13 mouse cellular contexts compared by ENCODE assay signal in genomic region chr7:98697496-98697895, GRCm38 (mm10). TPM values are rescaled to one million over a fixed set of nuclear protein-coding genes. Genes with fewer than 3 reads are reported as not detected.
DNase-seq lines count a peak whose midpoint lies in the region; TF ChIP-seq lines count a peak whose summit lies in the region.
"Had no signal": no experiment of that assay in that cellular context is flagged by ENCODE, and none has a peak within 500 bp of the region (broad histone marks: within the 10 kb centered on the region; RNA-seq: fewer than 3 reads in every experiment).

No protein-coding gene starts in this region.

- TF ChIP-seq POLR2A in cerebellum, adult 2 months (IDR thresholded peaks at IDR 0.05; ENCODE audit: borderline replicate concordance, insufficient read depth, low read length): no peak
- no peak for TF ChIP-seq POLR2A in CH12.LX (IDR thresholded peaks at IDR 0.05; ENCODE audit: low read depth, low read length)

- peak; percentile 31; the same call in 1 of the 2 replicates for TF ChIP-seq CTCF in cerebellum, adult 2 months (IDR thresholded peaks at IDR 0.05; ENCODE audit: borderline replicate concordance, insufficient read depth, low read depth, low read length)
- peak in 1 of 2 experiments; percentile 78; a peak in 3 of 4 replicates for TF ChIP-seq CTCF in CH12.LX (conservative IDR thresholded peaks at IDR 0.05 in 1 of 2, IDR thresholded peaks at IDR 0.05 in 1 of 2; ENCODE audit: low read depth in 2 of 2, low read length in 2 of 2)

- H3K36me3 ChIP-seq in CH12.LX (replicated peaks in 1 of 2; ENCODE audit: control insufficient read depth in 1 of 2, insufficient read depth in 1 of 2, low read length in 1 of 2): peaks cover 0 to 3% of the 10 kb centered on the region in 2 experiments
- H3K36me3 ChIP-seq: embryonic facial prominence, embryonic 13.5 days; liver, embryonic 15.5 days; neural tube, embryonic 13.5 days had no signal

- in situ Hi-C loops in CH12.LX (cut with MboI; ENCODE audit: low pct_ligation_motif_present, low pct_unique_long_range_greater_than_20kb, low sequenced_read_pairs): no loop called here

- no peak overlapping the region for H3K9ac ChIP-seq in CH12.LX (ENCODE audit: insufficient read depth, low read depth)
- H3K9ac ChIP-seq: embryonic facial prominence, embryonic 13.5 days; liver, embryonic 15.5 days; neural tube, embryonic 13.5 days had no signal

- no peak overlapping the region for H3K27ac ChIP-seq in cerebellum, adult 2 months (ENCODE audit: insufficient read depth, low read length)
- H3K27ac ChIP-seq in CH12.LX (ENCODE audit: insufficient read depth, low read depth): no peak overlapping the region
- H3K27ac ChIP-seq: embryonic facial prominence, embryonic 13.5 days; liver, embryonic 15.5 days; neural tube, embryonic 13.5 days had no signal

- H3K79me2 ChIP-seq in CH12.LX (replicated peaks; ENCODE audit: control insufficient read depth, extremely low read depth, insufficient read depth, poor library complexity, severe bottlenecking): 0 out of 2 replicates have a peak, but pooled peaks cover 3% of the 10 kb centered on the region

- H3K4me2 ChIP-seq in CH12.LX (ENCODE audit: insufficient read depth, low read depth, poor library complexity, severe bottlenecking): no peak overlapping the region; the same call in 1 of the 2 replicates
- H3K4me2 ChIP-seq: embryonic facial prominence, embryonic 13.5 days; liver, embryonic 15.5 days; neural tube, embryonic 13.5 days had no signal

- dilution Hi-C loops in CH12.LX (cut with MboI; ENCODE audit: extremely low pct_ligation_motif_present, extremely low pct_unique_long_range_greater_than_20kb, low sequenced_read_pairs): no loop called here

- peak; percentile 32 for TF ChIP-seq RAD21 in CH12.LX (IDR thresholded peaks at IDR 0.05; ENCODE audit: low read depth, low read length)

- DNase-seq in cerebellum, adult 2 months: no peak
- DNase-seq in cerebellum, adult 8-10 months: no peak
- DNase-seq in kidney, postnatal 14 days: peak; percentile 31
- DNase-seq in kidney, adult 18-20 months: no peak
- peak; percentile 27 for DNase-seq in CH12.LX (ENCODE audit: extremely low read depth)
- DNase-seq in kidney, postnatal 36 days: peak; percentile 25 to 38
- no peak for DNase-seq in adrenal gland, postnatal 14 days
- no peak for DNase-seq in Muller cell, postnatal 12 days (ENCODE audit: inconsistent ontology term)
- DNase-seq: B cell, adult 2 months; gastrocnemius, postnatal 14 days had no signal

- no peak overlapping the region for H3K4me3 ChIP-seq in cerebellum, adult 2 months (replicated peaks; ENCODE audit: insufficient read depth, low read depth, low read length)
- no peak overlapping the region for H3K4me3 ChIP-seq in CH12.LX (replicated peaks in 1 of 3; ENCODE audit: low read depth in 2 of 3, low read length in 2 of 3, poor library complexity in 1 of 3)
- H3K4me3 ChIP-seq: embryonic facial prominence, embryonic 13.5 days; liver, embryonic 15.5 days; neural tube, embryonic 13.5 days had no signal

- no peak for TF ChIP-seq EP300 in CH12.LX (IDR thresholded peaks at IDR 0.05; ENCODE audit: low read length)

- no peaks in the 10 kb centered on the region for H3K4me1 ChIP-seq in cerebellum, adult 2 months (ENCODE audit: control insufficient read depth, insufficient read depth, low read length)
- H3K4me1 ChIP-seq in CH12.LX (ENCODE audit: control insufficient read depth in 1 of 2, insufficient read depth in 2 of 2): peaks cover 2 to 15% of the 10 kb centered on the region in 2 experiments; a peak in 2 of 4 replicates

- WGBS in cerebellum, adult 2 months: 12% methylated on average over 2 of the region's 2 CpGs

- no peaks in the 10 kb centered on the region for H3K27me3 ChIP-seq in cerebellum, adult 2 months (ENCODE audit: control insufficient read depth, insufficient read depth, low read length)
- no peaks in the 10 kb centered on the region for H3K27me3 ChIP-seq in CH12.LX (replicated peaks)
- H3K27me3 ChIP-seq: embryonic facial prominence, embryonic 13.5 days; liver, embryonic 15.5 days; neural tube, embryonic 13.5 days had no signal

- no peaks in the 10 kb centered on the region for H3K9me3 ChIP-seq in CH12.LX (replicated peaks; ENCODE audit: low read length)
- H3K9me3 ChIP-seq: embryonic facial prominence, embryonic 13.5 days; liver, embryonic 15.5 days; neural tube, embryonic 13.5 days had no signal

TF ChIP-seq in CH12.LX, 34 proteins besides CTCF, POLR2A, EP300 and RAD21:
- TF ChIP-seq NRF1 (IDR thresholded peaks at IDR 0.05; ENCODE audit: low read depth, low read length) (no peak), USF1 (IDR thresholded peaks at IDR 0.05; ENCODE audit: low read depth, low read length) (no peak), SMC3 (IDR thresholded peaks at IDR 0.05; ENCODE audit: low read depth, low read length) (peak; percentile 51), RCOR1 (conservative IDR thresholded peaks at IDR 0.05; ENCODE audit: low read depth, low read length) (no peak), ZMIZ1 (IDR thresholded peaks at IDR 0.05; ENCODE audit: low read depth, low read length) (no peak), JUN (IDR thresholded peaks at IDR 0.05; ENCODE audit: insufficient read depth, low read depth, low read length) (no peak)

RNA-seq across cellular contexts. Expression of gene Thap12, which starts 5.4 kb away (rescaled TPM):
- polyA plus RNA-seq in cerebellum, adult 2 months (2012; rRNA removed): 44.8 and 46.0 TPM in 2 replicates
- total RNA-seq in CH12.LX (2012; rRNA removed) (29.6 and 37.4 TPM in 2 replicates), CH12.LX (2014; rRNA removed) (92.9 and 102 TPM in 2 replicates)
- 60.7 and 70.1 TPM in 2 replicates for polyA plus RNA-seq in CH12.LX (2012; ENCODE audit: insufficient read length, low read depth)
- 62.3 and 63.7 TPM in 2 replicates for total RNA-seq in adrenal gland, postnatal 14 days (2021)

RNA-seq across cellular contexts. Expression of gene Emsy, which starts 40.9 kb away (rescaled TPM):
- 49.4 and 50.1 TPM in 2 replicates for polyA plus RNA-seq in cerebellum, adult 2 months (2012; rRNA removed)
- total RNA-seq in CH12.LX (2012; rRNA removed): 14.6 and 15.0 TPM in 2 replicates
- 11.2 and 12.3 TPM in 2 replicates for total RNA-seq in CH12.LX (2014; rRNA removed)
- 19.8 and 25.2 TPM in 2 replicates for polyA plus RNA-seq in CH12.LX (2012; ENCODE audit: insufficient read length, low read depth)
- 31.5 and 40.2 TPM in 2 replicates for total RNA-seq in adrenal gland, postnatal 14 days (2021)

Comparison
In these comparisons a context has a peak if more than half of its experiments do, and no peak if none do; other contexts are left out.
1. DNase-seq: peak in kidney, postnatal 14 days (single experiment), CH12.LX (single experiment) and kidney, postnatal 36 days (2 of 2); none in cerebellum, adult 2 months (0 of 2), cerebellum, adult 8-10 months (single experiment), kidney, adult 18-20 months (single experiment), adrenal gland, postnatal 14 days (single experiment) and Muller cell, postnatal 12 days (single experiment).